Mouse (Mus musculus): ENCODE data around the gene Eda.

Eda gene

DNA sequence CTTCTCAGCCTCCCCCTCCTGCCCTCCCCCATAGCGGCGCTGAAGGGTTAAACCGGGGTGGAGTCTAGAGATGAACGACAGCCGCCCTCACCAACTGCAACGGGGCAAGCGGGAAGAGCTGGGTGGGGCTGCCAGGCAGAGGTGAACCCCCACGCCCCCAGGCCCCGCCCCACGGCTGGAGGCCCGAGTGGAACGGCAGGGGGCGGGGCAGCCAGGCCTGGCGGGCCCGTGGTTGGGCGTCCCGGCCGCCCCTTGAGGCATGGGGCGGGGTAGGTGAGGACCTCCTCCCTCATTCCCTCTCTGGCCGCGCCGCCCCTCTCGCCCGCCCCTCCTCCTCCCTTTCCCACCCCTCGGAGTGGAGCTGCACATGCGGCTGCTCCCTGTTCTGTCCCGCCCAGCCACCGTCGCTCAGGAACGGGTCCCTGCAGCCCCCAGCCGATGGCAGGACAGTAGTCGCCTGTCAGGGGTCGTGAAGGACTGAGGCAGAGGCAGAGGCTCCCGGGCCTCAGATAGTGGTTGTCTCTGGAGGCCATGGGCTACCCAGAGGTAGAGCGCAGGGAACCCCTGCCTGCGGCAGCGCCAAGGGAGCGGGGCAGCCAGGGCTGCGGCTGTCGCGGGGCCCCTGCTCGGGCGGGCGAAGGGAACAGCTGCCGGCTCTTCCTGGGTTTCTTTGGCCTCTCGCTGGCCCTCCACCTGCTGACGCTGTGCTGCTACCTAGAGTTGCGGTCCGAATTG, at the start of gene Eda:
Gene Eda, plus strand, starts transcription at position 357 of the 735 bp plus-strand sequence.
- DNase-seq = peak; percentile 22 to 54

DNA sequence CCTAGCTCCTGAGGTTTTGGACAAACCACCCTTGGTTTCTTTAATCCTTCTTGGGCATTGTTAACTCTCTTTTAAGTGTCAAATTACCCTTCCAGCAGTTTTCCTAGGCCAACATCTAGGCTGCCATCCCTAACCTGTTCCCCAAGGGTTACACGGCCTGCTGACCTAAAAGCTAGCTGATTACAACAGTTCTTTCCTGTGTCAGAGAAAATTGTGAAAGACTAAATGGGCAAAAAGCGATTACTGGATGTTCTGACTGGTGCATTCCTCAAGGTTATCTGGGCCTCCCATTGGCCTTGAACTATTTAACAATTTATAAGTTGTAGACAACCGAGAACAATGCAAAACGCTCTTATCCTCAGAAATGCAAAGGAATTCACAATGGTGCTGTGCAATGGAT, 14.4 kb upstream of the Eda start:
- DNase-seq = no peak

DNA sequence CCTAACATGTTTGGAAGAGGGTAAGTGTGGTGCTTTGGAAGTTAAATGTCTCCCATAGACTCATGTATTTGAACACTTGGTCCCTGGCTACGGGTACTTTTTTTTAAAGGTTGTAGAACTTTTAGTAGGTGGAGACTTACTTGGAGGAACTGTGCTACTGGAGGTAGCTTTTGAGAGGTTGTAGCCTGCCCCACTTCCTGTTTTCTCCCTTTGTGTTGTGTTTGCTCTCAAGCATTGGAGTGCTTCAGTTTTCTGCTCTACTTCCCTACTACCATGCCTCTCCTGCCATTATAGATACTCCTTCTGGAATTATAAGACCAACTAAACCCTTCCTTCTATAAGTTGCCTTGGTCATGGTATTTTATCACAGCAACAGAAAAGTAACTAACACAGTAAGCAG, 5.3 kb upstream of the Eda start:
- no peak for DNase-seq

DNA sequence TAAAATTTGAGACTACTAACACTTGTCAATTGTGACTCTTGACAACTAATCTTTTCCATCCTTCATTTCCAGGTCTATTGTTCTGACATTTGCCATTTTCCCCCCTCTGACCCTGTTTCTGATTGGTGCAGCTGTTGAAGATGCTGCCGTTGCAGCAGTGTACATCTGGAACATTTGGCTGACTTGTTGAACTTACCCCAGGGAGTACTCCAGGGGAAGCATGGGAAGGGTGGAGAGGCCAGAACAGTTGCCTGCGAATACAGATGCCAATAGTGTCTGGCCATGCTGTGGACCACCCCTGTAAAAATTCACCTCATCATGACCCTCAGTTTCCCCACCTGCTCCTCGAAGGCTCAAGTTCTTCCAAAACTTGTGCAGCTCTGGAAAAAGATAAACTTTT, 1.0 kb upstream of the Eda start:
- DNase-seq = no peak

DNA sequence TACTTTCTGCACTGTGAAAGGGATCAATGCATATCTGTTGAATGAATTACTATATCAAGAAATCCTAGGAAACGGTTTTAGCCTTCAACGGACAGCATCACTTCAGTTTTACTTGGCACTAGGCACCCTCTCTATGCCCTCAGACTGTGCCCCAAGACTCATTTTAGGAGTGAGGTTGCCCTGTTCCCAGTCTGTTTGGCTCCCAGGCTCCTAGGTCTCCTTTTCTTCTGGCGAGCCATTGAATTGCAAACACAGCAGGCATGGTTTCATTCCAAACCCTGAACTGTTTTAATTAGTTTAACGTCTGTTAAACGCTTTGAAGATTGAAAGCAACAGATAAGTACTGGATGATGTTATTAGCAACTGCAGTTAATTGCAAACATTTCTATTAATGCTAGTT, 603 bp upstream of the Eda start:
- DNase-seq = no peak

DNA sequence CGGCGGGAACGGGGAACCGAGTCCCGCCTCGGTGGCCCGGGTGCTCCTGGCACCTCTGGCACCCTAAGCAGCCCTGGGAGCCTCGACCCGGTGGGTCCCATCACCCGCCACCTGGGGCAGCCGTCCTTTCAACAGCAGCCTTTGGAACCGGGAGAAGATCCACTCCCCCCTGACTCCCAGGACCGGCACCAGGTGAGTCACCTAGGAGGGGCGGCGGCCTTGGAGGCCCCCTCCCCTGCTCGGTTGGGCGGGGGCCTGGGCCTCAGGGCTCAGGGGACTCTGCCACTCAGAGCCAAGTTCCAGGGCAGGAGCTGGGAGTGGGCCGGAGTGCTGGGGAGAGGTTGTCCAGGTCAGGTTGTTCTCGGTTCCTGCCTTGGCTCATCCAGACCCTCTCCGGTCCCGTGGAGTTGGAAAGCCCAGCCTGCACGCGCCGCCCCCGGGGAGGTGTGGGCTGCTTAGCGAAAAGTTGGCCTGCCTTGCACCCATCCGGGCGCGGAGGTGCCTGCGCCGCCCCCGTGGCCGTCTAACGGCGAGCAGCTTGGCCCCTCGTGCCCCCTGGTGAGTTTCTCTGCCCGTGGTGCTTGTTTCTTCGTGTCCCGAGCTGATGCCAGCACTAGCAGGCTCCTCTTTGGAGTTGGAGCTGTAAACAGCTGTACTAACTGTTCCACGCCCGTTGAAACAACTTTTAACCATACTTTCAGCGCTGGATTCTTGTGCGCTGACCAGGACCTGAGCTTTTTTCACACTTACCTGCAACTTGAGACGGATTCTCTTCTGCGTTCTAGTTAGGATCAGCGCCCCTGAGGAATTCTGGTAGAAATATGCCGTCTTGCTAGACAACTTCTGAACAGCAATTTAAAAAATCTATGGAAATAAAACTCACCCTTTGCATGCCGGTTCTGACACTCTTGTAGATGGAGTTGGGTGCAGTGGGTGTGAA, 849 bp downstream of the Eda start:
- DNase-seq = no peak

DNA sequence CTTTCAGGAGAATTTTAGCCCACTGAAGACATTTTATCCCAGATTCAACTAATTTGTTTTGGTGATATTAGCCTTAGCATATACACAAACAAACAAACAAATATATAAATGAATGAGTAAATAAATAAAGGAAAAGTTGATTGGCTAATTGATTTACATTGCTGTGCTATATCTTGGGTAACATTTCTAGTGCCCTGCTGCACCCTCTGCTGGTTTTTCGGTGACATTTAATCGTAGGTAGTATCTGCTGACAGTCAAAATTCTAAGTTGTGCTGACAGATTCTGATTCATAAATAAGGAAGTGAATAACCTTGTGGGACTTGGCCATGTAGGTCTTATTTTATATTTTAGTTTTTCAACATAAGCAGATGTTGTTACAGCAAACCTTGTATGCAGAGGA, 2.9 kb downstream of the Eda start:
- no peak for DNase-seq

DNA sequence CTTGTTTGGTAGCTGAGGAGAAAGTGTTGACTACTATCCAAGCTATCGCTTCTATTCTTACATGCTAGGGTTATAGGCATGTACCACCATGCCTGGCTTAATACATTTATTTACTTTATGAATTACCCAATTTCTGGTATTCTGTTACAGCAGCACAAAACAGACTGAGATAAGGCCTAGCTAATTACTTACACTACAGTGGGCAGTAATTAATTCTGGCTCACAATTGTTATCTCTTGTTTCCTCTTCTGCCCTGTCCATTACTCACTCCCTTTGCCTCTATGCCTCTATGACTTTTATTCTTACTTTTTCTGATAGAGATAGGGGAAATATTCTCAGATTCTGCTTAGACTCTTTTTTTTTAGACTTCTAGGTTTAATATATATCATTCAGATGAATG, 18.0 kb downstream of the Eda start:
- no peak for DNase-seq

DNA sequence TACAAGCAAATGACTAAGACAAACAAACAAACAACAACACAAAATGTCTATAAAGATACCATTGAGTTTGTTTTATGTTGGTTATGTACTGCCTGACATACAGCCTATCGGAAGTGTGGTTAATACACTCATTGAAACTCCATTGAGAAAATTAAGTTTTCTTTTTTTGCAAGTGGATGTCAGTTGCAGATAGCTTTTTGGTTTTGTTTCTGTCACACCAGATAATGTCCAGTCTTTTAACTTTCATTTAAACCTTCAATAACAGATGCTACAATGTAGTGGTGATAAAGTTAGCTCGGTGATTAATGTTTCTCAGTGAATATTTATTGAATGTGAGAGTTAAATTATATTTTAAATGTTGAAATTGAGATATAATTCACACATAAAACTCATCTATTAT, 23.9 kb downstream of the Eda start:
- no peak for DNase-seq

DNA sequence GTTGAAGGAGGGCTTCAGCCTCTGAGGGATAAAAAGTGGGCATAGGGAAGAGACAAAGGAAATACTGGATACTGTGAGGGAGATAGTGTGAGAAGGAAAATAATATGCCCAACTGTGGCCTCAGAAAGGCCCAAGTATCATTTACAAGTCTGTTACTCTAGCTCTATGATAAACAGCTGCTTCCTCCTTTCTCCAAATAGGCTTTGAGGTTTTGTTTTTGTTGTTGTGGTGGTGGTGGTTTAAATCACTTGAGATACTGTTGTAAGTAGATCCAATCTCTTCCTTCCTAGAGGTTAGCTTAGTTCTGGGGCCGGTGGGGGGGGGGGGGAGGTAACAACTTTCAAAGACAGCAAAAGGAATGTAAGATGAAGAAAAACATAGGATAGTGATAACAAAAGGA, 143.0 kb downstream of the Eda start:
- no peak for DNase-seq

DNA sequence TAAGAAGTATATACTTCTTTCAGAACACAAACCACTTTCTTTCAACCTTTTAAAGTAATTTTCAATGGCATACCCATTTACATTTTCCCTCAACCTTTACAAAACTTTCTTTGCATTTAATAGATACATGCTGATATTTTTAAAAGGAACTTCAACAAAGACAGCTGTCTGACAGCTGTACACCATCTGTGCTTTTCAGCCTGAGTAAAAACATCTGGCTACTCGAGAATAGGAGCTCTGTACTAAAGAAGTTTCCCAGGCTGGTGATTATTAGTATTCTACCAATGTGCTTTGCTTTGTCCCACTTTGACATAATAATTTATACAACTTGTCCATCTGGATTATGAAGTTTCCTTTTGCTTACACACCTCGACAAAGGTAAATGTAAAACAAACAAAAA, 219.9 kb downstream of the Eda start:
- DNase-seq = no peak

DNA sequence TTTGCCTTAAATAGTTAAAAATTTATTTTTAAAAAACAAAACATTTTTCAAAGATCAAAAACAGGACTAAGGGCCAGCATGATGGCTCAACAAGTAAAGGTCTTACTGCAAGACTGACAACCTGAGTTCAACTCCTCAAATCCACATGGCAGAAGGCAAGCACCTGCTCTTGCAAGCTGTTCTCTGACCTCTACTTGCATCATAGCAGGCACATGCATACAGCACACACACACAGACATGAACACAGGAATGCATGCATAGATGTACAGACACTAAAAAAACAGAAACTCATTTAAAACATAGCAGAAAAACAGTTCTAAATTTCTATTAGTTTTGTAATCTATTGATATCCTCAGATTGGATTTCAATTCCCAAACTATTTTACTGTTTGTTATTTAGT, 338.2 kb downstream of the Eda start:
- no peak for DNase-seq

DNA sequence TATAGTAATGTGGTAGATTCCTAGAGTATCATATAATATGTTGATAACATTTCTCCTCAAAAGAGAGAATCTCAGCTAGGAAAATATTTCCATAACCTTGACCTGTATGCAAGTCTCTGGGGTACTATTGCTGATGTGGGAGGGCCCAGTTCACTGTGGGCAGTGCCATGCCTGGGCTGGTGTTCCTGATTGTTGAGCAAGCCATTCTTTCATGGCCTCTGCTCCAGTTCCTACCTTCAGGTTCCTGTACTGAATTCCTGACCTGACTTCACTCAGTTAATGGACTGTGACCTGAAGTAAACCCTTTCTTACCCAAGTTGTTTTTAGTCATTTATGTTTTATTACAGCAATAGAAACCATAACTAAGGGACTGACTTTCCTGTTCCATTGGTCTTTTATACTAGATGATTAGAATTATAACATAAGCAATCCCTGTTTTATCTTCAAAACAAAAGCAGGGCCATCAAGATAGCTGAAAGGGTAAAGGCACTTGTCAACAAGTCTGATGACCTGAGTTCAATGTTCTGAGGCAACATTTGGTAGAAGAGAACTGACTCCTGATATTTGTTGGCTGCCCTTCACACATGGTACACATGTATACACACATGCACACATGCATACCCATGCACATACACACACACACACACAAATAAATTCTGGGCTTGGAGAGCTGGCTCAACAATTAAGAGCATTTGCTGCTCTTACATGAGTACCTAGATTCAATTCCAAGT, 338.9 kb downstream of the Eda start:
- no peak for DNase-seq

DNA sequence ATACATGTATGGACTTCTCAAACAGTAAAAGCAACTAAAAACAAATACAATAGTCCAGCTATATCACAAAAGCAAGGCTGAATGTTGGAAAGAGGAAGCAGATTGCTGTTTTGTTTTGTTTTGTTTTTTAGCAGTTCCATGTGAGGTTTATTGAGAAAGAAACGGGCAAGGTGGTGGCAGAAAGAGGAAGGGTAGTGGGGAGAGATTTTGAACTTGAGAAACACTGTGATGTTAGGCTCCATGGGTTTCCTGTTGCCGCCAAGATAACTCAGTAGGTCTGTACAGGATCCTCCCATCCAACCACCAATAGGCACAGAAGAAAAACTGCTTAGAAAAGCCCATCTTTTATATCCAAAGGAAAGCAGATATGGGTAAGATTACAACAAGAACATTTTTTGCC, 365.3 kb downstream of the Eda start:
- no peak for DNase-seq

DNA sequence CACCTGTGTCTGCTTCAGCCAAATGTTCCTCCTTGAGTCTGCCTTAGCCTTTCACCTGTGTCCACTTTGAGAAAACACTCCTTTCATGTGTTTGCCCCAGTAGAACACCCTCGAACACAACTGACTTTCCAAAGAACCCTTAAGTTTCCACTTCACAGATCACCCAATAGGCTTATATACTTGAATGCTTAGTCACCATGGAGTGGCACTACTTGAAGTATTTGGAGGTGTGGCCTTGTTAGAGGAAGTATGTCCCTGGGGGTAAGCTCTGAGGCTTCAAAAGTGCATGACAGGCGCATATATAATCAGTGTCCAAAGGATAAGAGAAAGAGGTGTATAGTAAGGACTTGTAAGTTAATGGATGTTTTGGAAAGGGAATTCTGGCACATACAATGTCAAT, 369.0 kb downstream of the Eda start:
- no peak for DNase-seq

DNA sequence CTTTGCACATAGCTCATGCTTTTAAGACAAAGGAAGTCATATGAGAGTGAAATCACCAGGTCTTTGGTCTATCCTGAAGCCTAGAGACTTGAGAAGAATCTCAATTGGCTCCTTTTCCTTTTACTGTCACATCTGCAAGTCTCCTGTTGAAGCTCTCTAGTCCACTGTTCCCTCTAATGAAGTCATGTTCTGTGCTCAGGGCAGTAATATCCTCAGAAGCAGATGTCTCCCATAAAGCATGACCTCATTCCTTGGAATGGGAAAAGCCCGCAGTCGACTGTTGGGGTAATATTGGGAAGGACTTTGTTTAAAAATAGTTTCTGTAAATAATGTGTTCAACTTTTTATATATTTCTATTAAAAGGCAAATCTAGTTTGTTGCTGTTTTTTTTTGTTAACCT, 381.6 kb downstream of the Eda start:
- DNase-seq = no peak

DNA sequence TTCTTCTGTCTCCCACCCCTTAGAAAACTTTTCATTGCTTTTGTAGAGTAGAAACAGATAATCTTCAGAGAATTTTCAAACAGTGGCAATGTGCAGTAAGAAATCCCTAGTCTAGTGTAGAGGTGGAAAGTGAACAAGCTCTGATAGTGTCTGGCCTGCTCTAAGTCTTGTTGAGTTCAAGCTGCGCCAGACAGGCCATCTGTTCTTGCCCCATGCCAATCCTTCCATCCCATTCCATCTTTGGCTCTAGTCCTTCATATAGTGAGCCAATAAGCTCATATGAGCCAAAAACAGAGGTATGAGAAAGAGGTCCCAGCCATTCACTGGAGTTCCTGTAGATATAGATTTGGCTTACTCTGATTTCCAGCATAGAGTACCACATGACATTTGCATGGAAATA, 414.5 kb downstream of the Eda start:
- DNase-seq = peak; percentile 40

DNA sequence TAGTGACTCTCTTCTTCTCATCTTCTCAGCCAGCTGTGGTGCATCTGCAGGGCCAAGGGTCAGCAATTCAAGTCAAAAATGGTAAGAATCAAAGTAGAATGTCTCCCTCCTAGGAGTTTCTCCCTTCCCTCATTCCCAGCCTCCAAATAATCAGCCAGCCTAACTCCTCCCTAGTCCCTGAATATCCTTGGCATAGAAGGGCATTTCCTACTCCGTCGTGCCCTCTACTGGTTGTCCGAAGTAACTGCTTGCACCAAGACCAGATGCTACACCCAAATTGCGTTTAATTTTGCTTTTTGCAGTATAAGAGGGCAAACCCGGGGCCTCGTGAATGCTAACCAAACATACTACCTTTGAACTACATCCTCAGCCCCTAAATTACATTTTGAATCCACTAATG, 416.9 kb downstream of the Eda start:
- DNase-seq = peak; percentile 19 to 25

DNA sequence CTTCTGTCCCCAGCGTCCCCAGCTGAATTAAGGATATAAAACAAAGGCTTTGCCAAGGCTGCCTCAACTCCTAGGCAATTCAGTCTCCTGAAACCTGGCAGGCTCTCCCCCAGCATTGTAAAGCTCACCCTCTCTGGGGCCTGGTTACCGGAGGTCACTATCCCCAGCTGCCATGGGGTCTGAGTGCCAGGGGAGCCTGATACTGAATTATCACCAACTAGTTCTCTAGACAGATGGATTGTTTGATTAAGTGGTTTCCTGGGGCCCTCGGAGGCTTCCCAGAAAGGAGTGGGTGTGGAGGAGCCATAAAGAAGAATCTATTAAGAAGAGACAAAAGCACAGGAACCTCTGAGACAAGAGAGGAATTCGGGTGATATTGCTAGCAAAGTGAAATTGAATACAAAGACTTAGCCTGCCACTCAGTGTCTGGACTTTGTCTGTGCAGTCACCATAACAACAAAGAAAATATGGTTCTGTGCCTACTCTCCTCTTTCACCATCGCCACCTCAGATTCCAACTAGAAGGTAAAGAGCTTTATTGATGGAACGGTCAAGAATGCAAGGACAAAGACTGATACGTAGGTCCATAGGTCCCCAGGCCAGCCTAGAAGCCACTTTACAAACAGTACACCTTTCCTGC, 418.9 kb downstream of the Eda start:
- DNase-seq = no peak

DNA sequence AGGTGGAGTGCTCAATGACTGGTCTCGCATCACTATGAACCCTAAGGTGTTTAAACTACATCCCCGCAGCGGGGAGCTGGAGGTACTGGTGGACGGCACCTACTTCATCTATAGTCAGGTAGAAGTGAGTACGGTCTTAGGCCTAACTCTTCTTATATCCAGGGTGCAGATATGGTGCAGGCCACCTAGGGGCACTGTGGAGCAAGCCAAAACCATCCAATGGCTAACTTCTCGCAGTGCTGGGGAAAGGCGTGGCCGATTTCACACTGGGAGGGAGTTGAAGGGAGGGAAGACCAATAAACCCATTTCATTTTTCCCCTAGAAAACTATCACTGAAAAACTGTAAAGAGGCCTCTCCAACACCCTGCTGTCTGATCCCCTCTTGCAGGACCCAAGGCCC, 419.6 kb downstream of the Eda start:
- no peak for DNase-seq

DNA sequence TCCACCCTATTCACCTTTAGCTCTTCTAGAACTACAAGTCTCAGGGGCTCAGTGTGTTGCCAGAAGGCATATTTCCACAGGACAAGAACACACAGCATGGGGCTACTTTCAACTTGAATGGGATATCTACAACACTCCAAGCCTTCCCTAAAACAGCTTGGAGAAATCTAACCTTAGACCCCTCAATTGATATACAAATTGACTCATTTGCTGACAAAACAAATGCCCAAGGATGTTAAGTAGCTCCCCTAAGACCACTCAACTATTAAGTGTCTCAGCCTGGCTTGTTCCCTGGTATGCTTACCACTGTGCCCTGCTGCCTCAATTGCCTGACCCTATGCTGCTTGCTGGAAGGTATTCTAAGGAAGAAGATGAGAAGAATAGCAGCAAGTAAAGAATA, 425.5 kb downstream of the Eda start:
- DNase-seq = no peak

DNA sequence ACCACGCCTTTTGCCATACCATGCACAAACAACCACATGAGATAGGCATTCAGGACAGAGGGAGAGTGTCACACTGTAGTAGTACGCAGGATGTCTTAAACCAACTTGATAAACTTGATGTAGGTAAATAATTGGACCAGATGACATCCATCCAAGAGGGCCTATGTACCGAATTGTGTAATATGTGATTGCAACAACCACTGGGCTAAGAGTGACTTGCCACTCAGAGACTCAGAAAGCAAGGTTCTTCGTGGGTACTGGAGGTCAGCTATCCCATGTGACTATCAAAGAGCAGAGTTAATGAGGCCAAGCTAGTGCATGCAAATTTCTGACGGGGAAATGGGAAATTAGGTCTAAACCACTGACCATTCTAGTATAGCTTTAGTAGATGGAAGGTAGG, 426.3 kb downstream of the Eda start:
- no peak for DNase-seq

DNA sequence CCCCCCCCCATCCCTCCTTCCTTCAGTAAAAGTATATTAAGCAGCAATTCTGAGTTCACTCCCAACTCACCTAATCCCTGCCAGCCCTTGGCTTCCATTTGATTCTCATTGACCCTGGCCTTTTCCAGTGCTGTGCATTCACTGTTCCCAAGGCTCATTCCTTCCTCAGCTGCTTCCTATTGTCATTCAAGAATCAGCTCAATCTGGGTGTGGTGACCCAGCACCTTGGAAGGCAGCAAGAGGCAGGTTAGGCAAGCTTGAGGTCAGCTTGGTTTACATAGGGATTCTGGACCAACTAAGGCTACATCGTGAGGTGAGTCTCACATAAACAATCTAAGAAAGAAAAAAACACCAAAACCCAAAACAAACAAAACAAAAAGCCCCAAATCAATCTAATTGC, 433.8 kb downstream of the Eda start:
- DNase-seq = no peak

All from cerebellum, postnatal 36 days (tissue).